Mouse (Mus musculus) cerebral cortex, adult 2 months (tissue): Measurements from ENCODE around the gene Tenm4.

Source experiments
- WGBS: fragments of 180-500 bp; shearing (Covaris S2); methylation state at CpG from one replicate; pipeline ENCODE4 v1.1.7; 2018; 5-methylcytosine and 5-hydroxymethylcytosine counted together

The Tenm4 gene

DNA sequence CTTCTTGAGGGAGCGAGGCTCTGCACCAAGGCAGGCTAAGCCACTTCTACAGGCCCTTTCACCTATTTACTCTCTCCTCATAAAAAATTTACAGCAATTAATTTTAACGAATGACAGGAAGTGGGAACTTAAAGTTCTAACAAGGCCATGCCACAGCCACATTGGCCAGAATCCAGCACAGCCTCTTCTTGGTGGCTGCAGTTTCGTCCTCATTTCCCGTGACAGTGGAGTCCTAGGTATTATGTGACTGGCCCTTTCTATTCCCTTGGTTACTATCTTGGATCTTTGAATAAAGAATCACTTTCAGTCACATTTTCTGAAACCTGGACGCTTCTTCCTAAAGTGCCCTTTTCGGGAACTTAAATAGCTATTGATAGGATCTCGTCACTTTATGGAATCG lies 181.6 kb downstream of the Tenm4 start:
- 80% methylated on average over 8 of the region's 8 CpGs for WGBS

DNA sequence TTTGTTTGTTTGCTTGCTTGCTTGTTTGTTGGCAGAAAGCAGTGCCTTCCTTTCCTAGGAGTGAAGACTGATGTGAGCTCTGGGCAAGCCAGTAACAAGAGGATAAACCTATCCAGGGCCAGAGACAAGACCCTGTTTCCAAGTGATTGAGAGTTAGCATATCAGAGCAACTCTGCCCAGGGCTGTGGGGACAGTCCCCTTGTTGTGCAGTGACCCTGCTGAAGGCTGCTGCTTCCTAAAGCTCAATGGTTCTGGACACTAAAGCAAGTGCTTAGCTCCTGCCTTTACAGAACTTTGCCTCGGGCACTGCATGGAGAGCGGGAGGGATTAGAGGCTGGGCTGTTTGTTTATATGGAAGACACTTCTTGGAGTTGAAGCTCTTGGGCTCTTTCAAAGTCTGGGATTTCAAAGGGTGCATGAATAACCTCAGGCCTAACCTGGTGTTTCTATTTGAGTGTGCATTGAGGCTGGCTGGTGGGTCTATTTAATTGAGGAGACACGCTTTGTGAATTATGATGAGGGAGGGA lies 185.3 kb downstream of the Tenm4 start:
- 77% methylated on average over 3 of the region's 3 CpGs for WGBS

DNA sequence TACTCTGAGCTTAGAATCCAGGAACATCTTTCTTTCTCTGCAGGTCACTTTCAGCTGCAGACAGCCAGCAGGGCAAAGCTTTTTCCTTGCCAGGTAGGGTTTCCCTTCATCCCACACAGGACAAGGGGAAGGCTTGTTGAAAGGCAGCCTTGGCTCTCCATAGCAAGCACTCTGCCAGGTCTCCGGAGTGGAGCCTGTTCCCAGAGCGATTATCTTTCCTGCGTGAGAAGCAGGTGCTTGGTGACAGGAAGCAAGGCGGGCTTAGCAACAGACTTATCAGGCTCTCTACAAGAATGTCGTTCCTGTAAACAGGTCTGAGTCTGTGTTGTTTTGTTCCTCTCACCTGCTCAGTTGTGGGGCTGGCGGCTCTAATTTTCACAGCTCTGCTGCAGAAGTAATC lies 186.5 kb downstream of the Tenm4 start:
- WGBS: 30% methylated on average over 6 of the region's 6 CpGs

DNA sequence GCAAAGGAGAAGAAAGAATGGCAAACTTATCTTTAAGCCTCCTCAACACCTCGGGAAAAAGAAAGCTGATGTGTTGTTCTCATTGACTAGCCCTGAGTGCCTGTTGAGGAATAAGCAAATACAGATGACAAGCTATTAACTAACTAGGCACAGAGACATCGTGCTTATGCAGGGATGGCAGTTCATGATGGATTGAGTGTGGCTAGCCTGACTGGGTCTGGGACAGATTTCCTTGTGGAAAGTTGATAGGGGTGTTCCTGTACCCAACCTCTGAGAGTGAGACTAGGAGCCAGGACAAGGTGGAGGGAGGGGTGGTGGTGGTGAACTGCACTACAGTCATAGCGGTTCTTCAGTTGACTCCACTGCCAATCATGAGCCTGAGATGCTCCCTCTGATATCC lies 192.3 kb downstream of the Tenm4 start:
- 76% methylated on average over 3 of the region's 3 CpGs for WGBS

DNA sequence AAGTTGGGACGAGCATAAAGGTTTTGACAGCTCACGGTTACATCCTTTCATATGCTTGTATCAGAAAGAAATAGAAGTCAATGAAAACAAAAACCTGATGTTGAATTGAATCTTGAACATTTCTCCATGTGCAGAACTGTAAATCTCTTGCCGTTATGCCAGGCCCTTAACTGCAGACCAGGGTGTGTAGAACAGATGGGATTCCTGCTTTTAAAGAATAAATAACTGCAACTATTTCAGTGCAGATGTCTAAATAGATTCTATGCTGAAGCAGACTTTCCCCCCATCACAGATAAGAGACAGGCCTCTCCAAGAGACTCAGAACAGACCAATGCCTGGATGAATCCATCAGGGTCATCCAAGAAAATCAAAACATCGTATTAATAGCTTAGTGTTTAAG lies 198.9 kb downstream of the Tenm4 start:
- WGBS: 56% methylated on average over 4 of the region's 4 CpGs

DNA sequence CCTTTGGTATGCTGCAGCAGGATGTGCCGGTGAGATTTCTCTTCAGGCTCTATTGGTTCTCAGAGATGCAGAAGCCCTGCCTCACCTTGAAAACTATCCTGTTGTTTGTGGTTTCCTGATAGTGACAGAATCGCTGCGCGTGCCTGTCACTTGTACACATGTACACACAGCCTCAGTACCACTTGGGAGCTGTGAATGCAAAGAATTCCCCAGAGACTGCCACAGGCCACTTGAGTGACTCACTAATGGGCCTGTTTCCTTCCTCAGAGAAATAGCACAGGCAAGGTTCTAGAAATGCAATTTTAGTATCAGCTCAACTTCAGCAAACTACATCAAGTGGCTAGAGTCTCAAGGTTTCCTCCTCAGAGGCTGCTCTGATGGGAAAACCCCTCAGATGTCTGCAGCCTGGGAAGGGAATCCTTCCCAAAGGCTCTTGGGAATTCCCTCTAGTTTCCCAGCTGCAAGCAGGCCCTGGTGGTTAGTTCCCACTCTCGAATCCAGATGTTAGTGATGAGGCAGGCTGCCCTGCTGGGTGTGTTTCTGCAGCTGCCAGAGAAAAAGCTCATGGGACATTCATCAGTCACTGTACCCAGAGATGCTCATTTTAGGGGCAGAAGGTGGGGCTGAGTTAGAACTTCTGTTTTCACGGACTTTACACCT lies 203.1 kb downstream of the Tenm4 start:
- WGBS: 79% methylated on average over 6 of the region's 6 CpGs

DNA sequence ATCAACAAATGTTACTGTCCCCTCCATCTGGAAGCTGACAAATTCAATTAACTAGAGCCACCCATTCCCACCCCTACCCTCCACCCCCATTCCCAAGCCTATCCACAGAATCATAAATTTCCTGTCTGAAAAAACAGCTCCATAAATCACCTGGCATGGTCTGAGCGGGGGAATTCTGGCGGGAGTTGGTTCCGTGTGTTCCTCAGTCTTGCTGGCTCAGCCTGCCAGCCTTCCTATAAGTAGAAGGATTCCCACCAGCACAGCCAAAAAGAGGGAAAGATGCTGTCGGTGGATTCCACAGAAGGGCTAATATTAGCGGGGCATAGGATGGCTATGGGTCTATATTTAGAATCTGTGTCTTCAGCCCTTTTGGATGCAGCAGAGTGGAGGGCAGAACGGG lies 204.5 kb downstream of the Tenm4 start:
- 54% methylated on average over 6 of the region's 6 CpGs for WGBS

DNA sequence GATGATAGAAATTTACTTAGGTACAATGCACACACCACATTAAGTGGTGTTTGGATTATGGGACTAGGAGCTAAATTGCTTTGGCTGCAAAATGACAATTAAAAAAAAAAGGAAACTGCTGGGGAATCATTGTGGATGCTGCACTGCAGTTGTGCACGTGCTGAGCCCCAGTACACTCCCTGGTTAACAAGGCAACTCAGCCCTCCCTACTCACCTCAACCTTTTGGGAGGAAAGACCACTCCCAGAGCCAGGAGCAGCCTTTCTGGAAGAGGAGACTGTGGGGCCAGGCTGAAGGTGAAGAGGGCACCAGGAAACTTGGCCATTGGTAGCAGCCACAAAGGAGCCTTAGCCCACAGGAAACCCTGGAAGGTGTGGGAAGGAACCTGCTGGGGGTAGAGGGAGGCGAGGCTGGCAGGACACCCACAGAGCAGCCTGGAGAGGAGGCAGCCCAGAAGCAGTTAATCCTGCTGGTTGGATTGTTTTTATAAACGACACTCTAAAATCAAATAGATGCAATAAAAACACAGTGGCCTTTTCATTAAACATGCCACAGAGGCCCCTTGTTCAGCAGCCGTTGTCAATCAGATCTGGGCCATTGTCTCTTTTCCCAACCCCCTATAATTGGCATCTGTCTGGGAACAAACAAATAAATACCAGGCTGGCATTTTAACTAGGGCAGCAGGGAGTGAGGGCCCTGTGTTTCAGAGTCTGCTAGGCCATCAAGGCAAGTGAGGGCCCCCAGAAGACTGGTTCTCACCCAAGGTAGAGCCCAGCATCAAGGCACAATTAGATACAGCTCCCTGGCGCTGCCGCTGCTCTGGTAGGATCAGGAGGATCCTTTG lies 212.9 kb downstream of the Tenm4 start:
- 45% methylated on average over 6 of the region's 6 CpGs for WGBS

DNA sequence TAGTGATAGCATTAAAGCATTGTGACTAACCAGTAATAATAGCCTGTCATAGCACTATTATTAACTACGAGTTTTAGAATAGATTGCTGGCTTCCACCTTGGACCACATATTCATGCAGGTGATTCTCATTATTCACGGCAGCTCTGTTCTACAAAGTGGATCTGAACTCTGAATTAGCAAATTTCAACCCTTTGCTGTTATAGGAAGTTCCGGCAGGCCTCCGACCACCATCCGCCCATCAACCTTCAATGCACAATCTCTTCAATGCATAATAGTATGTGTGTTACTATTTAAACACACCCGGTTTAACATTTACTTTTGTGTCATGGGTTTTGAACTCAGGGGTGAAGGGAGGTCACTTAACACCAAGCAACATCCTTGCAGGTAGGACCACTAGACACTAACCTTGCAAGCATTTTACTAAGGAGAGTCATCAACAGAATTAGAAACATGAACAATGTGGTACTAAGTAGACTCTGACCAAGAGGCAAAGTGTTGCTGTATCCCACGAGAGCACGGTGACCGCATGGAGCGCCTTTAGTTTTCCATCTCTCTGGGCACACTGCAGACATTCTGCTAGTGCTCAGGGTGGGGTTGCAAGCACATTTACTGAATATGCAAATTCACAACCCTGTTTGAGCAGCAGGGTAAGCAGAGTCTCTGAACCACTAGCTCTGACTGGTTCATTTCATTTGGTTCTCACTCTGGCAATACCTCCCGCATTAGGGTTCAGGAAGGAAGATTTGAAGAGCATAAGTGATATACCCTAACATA lies 213.9 kb downstream of the Tenm4 start:
- 88% methylated on average over 11 of the region's 11 CpGs for WGBS

DNA sequence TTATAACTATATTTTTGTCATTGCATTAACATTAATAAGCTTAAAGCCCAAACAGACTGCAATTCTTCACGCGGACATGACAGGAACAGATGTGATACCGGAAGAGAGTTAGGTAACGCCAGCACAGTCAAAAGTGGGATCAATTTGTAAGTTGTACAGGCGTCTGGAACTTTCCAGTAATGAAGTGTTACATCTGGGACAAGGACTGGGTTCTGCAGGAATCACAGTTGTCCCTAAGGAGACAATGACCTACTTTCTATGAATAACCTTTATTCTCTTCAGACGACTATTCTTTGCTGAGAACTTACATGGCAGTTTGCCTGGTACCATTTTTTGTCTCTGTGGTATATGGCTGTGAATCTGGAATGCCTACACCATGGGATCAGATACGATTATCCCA lies 214.8 kb downstream of the Tenm4 start:
- 54% methylated on average over 7 of the region's 7 CpGs for WGBS

DNA sequence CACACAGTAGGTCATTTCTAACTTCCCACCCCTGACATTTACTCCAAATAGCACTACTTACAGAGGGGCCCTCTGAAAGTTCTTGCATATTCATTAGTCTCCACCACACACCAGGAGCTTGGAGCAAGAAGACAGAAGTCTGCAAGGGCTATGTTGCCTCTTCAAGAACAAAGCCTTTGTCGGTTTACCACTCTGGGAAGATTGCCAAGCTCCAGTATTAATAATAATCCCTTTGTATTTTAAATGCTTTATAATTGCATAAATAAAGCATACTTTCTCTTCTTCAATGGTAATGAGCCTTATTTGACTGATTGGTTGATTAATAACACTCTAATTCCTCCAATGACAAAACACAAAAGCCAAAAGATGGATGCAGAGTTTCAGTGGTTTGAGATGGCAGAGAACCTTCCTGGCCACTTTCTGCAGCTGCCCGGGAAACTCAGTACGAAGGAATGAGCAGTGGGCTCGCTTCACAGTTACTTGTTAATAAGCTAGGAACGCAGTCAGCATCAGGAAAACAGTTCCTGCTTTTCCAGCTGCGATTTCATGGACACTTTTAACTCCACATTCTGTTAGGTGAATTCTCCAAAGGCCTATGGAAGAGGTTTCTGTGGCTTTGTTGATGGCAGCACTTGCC lies 219.1 kb downstream of the Tenm4 start:
- WGBS: 61% methylated on average over 6 of the region's 6 CpGs

DNA sequence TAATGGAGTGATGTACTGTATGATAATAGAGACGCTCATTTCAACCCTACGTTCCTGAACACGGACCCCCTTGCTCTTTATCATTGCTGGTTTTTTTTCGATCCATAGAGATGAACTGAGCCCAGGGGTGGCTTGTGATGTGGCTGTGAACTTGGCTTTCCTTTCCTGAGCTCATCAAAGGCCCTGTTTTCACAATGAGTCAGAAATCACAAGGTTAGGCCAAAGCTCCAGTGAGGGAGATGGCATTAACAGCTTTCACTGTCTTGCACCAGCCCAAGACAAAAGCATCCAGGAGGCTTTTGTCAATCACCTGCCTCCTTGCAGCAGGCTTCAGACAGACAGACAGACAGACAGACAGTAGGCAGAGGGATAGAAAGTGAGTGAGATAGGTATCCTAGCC lies 219.8 kb downstream of the Tenm4 start:
- 90% methylated on average over 4 of the region's 4 CpGs for WGBS

DNA sequence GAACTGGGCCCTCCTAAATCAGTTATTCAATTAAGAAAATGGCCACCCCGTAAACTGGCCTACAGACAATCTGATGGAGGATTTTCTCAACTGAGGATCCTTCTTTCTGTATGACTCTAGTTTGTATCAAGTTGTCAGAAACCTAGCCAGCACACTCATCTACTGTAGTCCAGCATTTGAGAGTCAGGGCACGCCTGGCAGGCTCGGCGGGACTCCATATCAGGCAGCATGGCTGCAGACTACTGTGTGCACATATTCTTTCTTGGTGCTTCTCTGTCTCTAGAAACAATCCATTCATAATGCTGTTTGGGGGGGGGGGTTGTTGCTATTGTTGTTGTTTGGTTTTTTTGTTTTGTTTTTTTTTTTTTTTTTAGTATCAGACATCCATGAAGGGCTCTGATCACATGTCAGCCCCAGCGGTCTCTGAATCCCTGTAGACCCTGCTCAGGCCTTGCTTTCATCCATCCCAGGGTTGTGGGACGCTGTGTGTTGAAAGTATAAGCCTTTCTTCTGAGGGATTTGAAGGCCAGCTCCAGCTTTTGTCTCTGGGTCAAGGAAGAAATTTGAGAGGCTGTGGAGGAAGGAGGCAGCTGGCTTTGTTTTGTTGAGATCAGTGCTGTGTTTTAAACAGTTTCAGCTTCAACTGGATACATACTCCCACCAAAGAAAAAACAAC lies 220.9 kb downstream of the Tenm4 start:
- WGBS: 93% methylated on average over 6 of the region's 6 CpGs

DNA sequence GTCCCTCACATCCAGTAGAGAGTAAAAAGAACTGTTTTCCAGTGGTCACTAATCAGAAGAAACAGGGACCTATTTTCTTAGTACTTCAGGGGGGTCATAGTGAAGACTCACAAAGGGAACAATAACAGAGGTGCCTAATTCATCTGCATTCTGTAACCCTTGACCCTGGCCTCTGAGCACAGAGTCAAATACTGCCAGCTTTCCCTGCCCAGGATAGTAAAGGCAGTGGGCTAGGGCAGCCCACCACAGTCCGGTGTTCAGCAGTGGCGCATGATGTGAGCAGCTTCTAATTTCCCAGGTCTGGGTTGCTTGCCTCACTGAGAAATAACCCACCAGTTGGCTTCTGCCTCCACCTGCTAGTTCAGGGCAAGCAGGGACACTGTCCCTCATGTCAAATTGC lies 221.6 kb downstream of the Tenm4 start:
- 93% methylated on average over 2 of the region's 2 CpGs for WGBS

DNA sequence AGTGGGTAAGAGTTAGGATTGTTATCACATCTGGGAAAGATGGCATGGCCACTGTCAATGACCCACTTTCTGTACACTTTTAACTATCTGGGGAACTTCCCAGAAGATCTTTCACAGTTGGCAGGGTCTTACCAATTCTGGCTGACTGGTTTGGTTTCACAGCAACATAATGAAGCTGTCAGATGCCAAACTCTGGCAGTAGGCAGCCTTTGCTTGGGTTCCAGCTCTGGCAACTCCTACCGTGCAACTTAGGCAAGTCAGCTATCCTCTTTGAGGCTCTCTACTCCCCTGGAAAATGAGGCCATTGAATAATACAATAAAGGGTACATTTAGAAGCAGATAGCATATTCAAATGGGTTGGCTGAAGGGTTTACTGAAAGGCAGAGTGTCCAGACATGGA lies 226.9 kb downstream of the Tenm4 start:
- 37% methylated on average over 1 of the region's 1 CpGs for WGBS

DNA sequence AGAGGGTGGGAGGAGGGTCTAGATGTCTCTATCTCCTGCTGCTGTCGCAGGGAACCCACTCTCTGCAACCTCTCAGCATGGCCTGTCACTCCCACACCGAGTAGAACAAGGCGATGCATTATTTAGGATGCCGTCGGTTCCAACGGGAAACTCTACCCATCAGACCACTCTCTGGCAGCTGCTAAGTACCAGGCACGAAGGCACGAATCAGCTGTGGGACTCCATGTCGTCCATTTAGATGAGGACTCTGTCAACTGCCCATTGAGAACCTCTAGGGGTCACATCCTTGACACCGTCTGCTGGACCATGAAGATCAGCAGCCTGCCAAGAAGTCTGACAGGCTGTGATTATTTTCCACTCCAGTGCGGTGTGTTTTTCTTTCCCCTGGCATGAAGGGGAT lies 229.4 kb downstream of the Tenm4 start:
- WGBS: 44% methylated on average over 11 of the region's 11 CpGs

DNA sequence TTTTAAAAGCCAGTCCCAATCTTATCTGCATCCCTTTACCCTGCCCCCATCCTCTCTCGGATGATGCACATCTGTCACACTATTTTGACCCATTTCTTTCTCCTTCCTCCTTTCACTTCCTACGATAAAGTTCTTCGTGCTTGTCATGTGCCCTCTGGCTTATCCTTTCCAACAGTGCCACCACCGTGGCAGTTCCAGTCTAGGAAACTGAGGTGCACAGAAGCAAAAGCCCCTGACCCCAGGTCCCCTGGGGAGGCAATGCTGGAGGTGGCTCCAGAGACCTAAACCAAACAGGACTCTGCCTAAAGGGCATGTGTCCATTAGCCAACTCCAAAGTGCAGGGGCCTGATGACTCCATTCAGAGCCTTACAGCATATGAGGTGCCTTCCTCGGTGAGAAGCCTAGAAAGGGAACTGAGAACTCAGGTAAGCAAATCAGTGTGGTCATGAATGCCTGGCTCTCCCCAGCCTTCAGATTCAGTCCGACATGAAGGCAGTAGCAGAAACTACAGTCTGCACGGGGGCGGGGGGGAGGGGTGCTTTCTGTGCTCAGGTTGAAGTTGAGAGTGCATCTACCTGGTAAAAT lies 235.7 kb downstream of the Tenm4 start:
- 64% methylated on average over 8 of the region's 8 CpGs for WGBS

DNA sequence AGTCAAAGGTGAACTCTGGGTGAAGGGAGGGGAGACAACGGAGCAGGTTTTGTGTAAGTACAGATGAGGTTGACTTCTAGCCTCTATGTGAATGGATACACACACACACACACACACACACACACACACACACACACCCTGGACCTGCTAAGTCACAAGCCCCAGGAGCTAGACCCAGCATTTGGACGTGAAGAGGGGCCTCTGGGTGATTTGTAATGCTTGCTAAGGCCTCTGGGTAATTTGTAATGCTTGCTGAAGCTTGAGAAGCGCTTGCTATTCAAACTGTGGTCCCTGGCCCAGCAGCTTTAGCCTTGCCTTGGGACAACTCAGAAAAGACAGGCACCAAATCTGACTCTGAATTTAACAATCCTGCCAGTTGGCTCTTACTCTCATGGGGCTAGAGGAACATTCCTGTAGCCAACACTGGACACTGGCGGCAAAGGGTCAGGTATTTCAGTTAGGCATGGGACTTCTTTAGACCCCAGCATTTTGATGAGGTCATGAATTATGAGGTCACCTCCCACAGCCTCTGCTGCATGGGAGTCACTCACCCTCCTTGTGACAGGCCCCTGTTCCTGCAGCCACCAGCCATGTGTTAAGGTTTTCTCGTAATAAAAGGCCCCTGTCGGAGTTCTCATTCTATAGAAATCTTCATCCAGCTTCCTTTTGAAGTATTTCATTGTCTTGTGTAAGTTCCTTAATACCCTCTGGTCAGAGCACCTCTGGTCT lies 237.3 kb downstream of the Tenm4 start:
- 87% methylated on average over 6 of the region's 6 CpGs for WGBS

DNA sequence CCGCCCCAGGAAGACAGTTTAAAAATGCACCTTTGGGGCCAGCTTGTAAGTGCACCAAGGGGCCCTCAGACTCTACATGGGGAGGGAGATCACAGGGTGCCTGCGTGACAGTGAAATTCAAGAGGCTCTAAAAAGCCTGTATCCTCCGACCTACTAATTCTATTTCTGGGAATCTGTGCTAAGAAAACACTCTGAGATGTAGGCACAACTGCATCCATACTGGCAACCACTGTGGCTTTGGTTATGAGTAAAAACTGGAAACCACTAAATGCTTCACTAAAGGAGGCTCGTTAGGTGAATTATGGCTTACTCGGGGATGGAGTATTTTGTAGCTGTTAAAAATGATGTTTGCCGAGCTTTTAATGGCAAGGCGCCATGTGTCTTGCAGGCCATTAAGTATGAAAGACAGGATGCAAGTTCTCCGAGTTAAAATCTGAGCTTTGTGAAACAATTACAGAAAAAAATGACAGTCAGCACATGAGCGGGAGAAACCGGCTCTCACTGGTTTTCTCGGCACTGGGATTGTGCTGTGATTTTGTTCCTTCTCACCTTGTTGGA lies 238.4 kb downstream of the Tenm4 start:
- WGBS: 56% methylated on average over 11 of the region's 11 CpGs

DNA sequence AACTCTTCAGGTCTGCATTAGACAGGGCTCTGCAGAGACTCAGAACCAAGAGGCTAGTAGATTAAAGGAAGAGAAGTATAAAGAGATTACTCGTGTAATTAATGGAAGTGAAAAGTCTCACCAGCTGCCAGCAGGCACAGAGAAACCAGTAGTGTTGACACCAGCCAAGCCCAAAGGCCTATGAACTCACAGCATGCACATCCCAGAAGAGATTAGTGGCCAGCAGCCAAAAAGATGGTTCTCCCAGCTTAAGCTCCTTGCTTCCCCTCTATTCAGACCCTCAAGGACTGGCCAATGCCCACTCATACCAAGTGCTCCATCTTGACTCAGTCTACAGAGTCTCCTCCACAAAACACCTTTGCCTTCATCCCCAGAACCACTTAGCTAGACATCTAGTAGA lies 242.8 kb downstream of the Tenm4 start:
- WGBS: 63% methylated on average over 1 of the region's 1 CpGs
